Mouse (Mus musculus) erythroblast, embryonic 14.5 days (primary cell): Measurements from ENCODE around the gene Tmprss11a.

ENCODE experiments used
- GATA1 ChIP-seq: IDR thresholded peaks from 2 replicates; pipeline ENCODE4 v1.6.1; 2012; ENCODE audit warnings: low read length, inconsistent platforms, mixed read lengths
- TAL1 ChIP-seq: IDR thresholded peaks from 3 replicates; pipeline ENCODE4 v1.6.1; 2012; ENCODE audit warnings: low read length, inconsistent platforms, mixed read lengths

- TF ChIP-seq TAL1 (no peak), GATA1 (no peak)
Measured at GRCm38 (mm10) chr5:86410815-86411214, 58.0 kb downstream of the Tmprss11a start.
